Mouse (Mus musculus): Measurements from ENCODE around the gene Gm29609.
"Not testable (repeated sequence)": the region's sequence is repeated elsewhere in the genome, so short reads cannot be mapped to it uniquely, and the experiment has no call there.

Gm29609 gene

DNA sequence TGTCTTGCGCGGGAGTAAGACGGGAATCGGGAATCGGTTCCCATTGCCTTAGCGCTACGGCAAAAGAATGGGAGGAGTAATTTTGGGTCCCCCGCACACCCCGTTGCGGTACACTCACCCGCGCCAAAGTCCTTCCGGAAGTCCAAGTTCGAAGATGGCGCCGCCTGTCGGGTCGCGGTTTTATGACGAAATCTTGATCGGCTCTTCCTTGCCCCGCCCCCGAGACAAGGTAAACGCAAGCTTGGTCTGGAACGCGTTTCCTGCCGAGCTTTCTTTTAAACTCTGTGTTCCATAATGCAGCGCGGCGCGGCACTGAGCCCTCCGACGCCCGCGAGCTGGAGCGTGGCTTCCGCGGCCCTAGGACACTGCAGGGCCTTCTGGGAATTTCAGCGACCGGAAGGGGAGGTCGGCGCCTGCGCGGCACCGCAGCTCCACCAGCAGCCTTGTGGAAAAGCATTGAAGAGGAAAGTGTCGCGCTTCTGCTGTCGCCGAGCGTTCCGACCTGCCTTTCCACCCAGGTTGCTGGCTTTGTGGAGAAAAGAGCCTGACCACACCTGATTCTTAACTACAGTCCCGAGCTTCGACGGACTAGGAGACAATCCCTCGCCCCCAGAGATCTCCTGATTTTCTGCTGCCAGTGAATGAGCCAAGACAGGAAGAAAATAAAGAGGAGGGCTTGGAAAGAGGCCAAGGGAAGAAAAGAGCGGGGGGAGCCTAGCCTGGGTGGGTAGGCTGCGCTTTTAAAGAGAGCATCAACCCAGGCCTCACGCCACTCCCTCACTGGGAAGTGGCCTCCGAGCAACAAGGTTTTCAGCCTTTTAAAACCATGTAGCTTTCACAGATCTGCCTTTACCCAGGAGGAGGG, at the start of gene Gm29609, which contains the start of gene Gtf3c2:
TSS of gene Gm29609 (minus strand) at position 146 of the 865 bp plus-strand sequence.
TSS of gene Gtf3c2 (minus strand) at position 379 of the 865 bp plus-strand sequence.
- DNase-seq (ENCODE audit: inconsistent ontology term), result peak; percentile 97

DNA sequence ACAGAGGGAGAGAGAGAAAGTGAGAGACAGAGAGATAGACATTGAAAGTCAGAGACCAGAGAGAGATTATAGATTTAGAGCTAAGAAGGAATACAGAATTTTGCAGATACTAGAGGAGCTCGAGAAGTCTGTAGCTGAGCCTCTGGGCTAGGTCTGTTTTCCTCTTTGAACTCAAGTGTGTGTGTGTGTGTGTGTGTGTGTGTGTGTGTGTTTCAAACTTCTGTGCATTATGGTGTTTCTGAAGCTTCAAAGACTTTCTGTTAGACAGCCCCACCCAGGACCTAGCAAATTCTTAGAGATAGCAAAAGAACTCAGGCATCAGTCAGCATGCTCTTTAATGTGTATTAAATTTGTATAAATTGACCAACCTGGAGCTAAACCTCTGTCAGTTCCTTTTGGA, 46.9 kb upstream of the Gm29609 start:
- no peak for DNase-seq (ENCODE audit: inconsistent ontology term)

DNA sequence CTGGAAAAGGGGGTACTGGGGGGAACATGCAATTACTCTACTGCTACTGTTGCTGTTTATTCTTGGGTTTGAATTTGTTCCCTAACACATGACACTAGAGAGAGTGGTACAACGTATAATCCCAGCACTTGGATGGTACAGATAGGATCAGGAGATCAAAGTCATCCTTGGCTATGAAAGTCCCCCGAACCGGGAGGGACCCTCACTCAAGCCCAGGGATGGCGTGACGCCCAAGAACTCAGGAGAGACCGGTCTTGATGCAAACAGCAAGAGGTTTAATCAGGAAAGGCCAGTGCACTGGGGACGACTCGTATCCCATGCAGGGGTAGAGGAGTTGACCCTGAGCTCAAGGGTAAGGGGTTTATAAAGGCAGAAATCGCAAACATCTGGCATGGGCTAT, 43.0 kb upstream of the Gm29609 start:
- DNase-seq (ENCODE audit: inconsistent ontology term), result no peak

DNA sequence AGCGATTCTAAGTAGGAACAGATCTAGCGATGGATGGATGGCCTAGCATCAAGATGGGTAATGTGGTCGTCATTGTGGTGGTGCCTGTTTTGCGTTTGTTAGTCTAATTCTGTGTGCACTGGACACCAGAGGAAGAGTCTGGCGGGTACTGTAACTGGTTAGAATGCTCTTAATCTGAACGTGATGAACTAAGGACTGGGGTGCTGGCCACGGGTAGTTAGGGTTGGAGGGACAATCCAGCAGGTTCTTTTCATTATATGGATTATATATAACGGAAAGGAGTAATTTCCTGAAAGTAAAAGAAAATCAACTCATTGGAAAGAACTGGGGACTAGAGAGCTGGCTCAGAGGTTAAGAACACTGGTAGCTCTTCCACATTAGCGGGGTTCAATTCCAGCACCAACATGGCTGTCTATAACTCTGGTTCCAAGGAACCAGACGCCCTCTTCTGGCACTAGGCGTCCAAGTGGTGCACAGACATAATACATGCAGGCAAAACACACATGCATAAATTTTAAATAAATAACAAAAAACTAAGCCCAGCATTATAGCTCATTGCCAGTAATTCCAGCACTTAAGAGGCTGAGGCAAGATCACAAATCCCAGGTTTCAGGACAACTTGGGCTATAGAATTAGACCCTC, 41.7 kb upstream of the Gm29609 start:
- DNase-seq (ENCODE audit: inconsistent ontology term), result peak; percentile 34

DNA sequence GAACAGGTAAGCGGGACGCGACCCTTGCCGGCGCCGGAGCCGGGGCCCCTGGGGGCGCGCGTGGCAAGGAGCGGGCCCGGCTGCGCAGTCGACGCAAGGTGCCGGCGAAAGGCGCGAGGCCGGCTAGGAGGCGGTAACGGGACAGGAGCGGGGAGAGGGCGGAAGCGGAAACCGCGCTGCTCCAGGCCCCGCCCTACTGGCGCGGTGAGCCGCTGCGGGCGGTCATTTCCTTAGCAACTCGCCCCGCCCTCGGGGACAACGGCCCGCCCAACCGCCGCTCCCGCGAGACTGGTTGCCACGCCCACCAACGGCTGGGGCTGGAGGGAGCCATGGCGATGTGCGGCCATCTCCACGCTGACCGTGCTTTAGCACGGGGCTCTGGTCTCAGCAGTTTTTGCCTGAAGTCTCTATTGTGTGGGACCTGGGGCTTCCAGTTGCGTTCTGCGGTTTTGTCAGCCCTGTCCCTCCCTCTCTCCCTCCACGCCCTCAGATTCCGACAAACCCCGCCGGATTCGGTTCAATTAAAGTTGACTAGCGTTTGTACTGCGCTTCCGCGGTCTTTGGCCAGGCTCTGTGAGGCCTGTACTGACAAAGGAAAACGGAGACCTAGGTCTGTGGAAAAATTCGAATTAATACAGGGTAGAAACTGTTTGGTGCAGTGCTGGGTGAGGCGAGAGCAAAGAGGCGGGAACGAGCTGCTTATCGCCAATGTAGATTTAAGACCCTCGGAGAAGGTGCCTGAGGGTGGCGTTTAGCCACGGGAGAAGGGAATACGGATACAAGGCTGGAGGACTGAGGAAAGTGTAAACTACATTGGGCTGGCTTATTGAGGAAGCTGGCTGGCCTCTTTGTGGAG, 41.0 kb upstream of the Gm29609 start, which contains the start of gene Ppm1g:
TSS of gene Ppm1g (minus strand) at position 240 of the 856 bp plus-strand sequence.
- DNase-seq (ENCODE audit: inconsistent ontology term), result peak; percentile 97

DNA sequence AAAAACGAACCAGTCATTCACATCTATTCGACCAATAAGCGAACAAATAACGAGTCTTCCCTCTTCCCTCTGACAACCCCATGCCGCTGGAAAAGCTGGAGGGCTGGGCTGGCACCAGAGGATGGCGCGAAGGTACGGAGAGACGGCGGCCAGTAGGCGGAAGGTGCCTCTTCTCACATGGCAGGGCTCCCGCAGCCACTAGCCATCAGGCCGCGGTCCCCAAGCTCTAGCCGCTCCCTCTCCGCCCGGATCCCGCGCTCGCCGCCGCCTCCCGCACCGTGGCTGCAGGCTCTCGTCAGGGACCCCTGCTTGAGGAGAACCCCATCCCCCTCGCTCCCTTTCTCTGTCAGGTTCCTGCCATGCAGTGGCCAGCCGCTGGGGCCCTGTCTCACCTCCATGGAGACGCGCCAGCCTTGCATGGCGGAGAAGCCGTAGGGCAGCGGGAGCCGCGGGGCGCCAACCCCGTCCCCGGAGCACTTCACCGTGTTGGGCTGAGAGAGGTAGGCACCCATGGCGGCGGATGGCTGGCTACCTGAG, 40.3 kb upstream of the Gm29609 start:
- DNase-seq (ENCODE audit: inconsistent ontology term), result peak; percentile 70

DNA sequence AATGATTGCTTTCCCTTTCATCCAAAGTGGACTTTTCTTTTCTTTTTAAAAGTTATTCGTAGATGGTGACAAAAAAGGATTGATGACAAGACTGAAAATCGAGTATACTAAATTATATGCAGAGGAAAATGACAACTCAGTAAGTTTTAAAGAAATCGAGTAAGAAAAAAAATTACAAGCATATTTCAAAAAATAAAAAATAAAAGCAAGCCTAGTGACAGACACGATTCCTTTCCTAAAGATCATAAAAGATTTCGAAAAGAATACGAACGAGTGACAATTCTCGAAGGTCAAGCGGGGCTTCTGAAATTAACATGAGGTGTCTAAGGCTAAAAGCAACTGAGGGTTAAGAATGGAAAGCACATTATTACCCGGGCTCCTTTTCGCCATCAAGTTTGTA, 39.8 kb upstream of the Gm29609 start:
- DNase-seq (ENCODE audit: inconsistent ontology term), result peak; percentile 35

DNA sequence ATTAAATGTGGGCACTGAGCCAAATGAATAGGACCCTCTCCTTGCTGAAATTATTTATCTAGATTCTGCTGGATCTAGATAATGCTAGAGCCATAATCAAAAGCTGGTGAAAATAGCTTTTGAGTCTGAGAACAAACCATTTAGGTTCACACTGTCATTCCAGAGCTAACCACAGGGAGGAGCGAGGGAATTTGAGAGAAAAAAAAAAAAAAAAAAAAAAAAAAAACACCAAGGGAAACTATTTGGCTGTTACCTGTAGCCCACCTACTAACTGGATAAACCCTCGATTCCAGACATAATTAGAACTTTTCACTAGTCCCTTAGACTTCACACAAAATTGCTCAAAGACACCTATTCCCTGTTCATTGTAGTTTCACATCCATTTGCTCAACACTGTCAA, 39.4 kb upstream of the Gm29609 start:
- peak; percentile 27 for DNase-seq (ENCODE audit: inconsistent ontology term)

DNA sequence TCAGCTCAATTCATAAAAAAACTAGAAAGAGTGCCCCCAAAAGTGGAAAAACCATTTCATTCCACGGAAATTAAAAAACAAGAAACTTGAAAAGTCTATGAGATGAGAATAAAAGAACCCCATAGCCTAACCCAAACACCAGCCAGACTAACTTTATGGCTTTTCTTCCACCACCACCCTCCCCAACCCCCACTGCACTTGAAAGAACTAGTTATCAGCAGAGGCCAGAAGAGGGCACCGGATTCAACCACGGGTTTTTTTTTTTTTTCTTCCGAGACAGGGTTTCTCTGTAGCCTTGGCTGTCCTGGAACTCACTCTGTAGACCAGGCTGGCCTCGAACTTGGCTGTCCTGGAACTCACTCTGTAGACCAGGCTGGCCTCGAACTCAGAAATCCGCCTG, 38.6 kb upstream of the Gm29609 start:
- DNase-seq (ENCODE audit: inconsistent ontology term), result no peak

DNA sequence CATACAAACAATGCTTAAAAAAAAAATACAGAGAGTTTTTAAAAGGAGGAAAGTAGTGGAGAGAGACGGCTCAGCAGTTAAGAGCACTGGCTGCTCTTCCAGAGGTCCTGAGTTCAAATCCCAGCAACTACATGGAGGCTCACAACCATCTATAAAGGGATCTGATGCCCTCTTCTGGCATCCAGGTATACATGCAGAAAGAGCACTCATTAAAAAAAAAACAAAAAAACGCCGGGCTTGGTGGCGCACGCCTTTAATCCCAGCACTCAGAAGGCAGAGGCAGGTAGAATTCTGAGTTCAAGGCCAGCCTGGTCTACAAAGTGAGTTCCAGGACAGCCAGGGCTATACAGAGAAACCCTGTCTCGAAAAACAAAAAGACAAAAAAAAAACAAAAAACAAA, 36.8 kb upstream of the Gm29609 start:
- not testable (repeated sequence) for DNase-seq (ENCODE audit: inconsistent ontology term)

DNA sequence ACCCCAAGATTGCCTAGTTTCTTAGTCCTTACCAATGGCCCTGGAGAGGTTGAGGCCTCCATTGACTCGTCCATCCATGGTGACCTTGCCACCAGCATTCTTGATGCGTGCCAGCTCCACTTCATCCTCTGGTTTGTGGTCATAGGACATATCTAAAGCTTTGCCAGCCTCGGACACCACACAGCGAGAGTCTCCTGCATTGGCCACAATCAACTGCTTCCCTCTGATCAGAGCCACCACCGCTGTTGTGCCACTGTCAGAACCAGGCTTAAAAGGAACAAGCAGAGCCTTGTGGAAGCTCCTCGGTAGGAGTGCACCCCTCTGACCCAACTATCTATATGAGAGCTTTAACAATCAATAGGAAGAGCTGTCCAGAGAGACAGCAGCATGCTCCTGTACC, 24.7 kb upstream of the Gm29609 start:
- DNase-seq (ENCODE audit: inconsistent ontology term), result no peak

DNA sequence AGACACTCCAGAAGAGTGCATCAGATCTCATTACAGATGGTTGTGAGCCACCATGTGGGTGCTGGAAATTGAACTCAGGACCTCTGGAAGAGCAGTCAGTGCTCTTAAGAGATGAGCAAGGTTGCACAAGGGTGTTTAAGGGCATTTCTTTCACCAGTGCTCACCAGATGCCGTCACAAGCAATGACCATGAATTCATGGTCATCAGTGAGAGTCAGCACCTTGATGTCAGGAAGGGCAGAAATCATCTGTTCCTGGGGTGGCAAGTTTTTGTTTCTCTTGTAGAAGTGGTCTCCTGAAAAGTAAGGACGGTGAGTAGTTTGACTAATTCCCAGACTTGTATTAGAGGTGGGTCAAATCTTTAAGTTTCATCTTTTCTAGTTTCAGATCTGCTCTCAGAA, 24.2 kb upstream of the Gm29609 start:
- DNase-seq (ENCODE audit: inconsistent ontology term), result no peak

DNA sequence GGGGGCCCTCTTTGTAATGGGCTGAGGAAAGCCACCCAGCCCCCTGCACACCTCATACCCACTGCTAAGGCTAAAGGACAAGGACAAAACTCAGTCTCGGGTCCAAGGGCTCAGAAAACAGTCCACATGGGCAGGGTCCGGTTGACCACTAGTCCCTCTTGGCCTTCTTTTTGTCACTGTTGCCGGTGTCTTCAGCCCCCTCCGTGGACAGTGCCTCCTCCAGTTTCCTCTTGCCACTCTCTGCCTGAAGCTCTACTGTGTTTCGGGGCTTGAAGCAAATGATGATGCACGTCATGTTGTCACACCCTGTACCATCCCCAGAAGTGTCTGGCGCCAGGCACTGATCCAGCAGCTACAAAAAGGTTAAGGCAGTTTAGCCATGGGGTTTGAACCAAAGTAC, 23.2 kb upstream of the Gm29609 start:
- no peak for DNase-seq (ENCODE audit: inconsistent ontology term)

DNA sequence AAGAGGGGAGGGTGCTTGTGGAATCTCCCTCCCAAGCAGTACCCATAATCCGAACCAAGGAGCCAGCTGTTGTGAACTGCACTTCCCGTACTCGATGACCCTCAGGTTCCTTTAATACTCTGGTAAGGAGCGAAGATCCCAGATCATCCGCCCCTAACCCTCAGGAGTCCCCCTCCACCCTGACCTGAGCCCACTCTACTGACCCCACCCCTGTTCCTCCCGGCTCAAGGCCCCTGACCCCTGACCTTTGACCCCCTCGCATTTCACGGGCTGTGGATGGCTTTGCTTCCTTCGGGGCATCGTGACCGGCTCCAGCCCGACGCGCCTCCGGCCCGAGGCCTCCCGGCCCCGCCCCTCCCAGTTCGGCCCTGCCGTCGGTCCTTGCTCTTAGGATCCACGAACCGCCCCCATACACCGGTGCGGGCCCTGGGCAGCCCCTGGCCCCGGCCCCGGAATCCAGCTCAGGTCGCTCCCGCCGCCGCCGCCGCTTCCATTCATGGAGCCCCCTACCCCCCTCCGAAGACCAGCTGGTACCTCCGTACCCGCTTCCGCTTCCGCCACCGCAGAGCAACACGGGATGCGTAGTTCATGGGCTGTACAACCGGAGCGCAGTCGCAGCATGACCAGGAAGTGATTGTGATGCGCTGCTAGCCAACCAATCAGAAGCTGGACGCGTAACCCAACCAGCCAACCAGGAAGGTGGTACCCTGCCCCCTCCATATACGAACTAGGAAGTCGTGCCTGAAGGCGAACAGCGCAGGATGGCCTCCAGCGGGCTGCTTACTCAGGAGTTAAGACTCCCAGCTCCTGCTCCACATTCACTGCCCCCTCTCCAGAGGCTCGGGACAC, 22.3 kb upstream of the Gm29609 start, which contains the start of gene Zfp513:
TSS of gene Zfp513 (minus strand) at position 562 of the 849 bp plus-strand sequence.
- DNase-seq (ENCODE audit: inconsistent ontology term), result peak; percentile 97

DNA sequence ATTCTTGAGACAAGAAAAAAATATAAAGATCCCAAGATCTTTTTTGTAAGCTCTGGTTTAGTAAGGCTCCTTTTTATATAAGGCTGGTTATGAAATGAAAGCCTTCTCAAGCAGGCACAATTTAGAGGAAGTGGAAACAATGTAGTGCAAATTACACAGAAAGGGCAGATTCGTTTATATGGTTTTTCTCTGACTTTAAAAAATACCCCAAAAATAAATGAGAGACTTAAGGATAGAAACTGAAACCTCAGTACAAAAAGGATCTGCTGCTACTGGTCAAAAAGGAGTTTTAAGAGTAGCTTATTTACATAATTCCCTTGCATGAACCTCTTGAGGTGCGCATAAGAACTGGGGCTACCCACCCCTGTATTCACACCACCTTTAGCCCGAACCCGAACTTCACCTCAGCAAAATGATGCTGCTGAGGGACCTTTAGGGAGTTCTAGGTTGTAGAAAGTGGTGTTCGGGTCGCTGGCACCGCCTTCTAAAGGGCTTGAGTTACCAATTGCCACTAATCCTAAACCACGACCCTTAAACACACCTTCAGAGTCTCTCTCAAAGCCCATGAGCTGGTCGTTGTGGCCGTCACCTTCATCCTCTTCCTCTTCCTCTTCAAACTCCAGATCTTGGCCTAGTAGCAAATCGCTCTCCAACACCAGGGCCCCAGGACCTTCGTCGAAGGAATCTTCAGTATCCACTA, 21.5 kb upstream of the Gm29609 start:
- DNase-seq (ENCODE audit: inconsistent ontology term), result no peak

DNA sequence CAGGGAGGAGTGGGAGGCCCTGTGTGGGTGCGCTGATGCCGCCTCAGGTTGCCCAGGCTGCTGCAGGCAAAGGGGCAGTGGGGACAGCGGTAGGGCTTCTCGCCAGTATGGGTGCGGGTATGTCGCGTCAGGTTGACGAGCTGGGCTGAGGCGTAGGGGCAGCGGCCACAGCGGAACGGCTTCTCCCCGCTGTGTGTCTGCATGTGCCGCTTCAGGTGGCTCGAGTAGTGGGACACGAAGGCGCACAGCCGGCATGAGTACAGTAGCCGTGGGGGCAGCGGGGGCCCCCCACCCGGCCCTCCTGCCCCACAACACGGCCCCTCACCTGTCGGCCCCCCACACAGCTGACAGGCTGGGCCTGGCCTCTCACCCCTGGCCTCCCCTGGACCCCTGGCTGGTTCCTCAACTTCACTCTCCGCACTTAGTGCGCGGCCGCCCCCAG, 20.6 kb upstream of the Gm29609 start:
- DNase-seq (ENCODE audit: inconsistent ontology term), result no peak

DNA sequence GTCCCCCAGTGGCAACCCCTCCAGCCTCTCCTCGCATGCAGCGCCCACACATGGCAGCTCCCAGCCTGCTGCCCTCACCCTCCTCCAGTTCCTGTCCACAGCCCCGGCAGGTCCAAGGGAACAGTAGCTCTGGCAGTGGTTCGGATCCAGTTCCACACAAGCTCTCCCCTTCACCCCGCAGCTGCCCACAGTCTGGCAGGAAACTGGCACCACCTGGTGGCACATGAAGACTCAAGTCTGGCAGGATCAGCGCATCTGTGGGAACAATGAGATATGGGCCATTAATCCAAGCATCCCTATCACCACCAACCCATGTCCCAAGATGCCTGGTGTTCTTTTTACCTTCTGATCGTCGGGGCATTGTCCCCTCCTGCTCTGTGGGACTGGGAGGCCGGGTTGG, 20.2 kb upstream of the Gm29609 start:
- DNase-seq (ENCODE audit: inconsistent ontology term), result no peak

DNA sequence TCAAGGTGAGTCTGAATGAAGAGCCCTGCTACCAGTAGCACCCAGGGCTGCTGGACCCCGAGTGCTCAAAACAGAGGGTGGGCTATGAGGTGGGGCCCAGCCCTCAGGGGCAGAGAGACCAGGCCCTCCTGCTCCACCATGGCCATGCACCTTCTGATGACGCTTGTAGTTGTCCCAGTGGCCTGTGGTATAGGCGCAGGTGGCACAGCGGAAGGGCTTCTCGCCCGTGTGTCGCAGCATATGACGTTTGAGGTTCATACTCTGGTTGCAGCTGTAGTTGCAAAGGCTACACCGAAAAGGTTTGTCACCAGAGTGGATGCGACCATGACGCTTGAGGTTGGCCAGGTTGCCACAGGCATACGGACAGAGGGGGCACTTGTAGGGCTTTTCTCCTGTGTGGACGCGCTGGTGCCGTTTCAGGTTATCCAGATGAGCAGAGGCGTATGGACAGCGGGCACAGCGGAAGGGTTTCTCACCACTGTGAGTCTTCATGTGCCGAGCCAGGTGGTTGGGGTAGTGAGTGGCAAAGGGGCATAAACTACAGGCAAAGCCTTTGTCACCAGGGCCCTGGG, 19.7 kb upstream of the Gm29609 start:
- no peak for DNase-seq (ENCODE audit: inconsistent ontology term)

DNA sequence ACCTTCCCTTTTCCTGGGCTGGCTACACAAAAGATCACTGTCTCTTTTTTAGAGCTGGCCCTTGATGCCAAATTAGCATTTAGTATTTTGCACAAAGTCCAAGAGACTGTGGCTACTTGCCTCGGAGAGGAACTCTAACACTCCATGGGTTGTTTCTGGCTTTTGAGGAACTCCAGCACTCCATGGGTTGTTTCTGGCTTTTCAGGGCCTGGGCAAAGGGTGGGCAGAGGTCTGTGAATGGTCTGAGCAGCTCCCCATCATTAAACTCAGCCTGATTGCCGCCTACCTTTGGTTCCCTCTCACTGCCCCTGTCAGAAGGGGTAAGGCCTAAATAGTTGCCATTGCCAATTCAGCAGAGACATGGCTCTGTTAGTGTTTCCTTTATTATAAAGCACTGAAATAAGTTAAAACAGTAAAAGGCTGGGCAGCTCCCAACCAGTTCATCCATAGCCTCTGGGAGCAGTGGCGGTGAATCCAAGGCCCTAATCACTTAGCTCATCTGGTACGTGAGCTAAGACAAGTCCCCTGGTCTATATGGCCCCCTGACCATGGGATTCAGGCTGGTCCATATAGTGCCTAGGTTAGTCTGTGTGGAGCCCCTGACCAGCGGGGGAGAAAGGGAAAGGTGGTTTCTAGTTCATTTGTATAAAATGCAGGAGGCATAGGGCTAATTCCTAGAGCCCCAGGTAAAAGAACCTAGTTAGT, 19.1 kb upstream of the Gm29609 start:
- no peak for DNase-seq (ENCODE audit: inconsistent ontology term)
